Mouse (Mus musculus) embryonic facial prominence, embryonic 12.5 days (tissue): Measurements from ENCODE around the gene Plppr5. TPM values are rescaled to one million over a fixed set of nuclear protein-coding genes. Genes with fewer than 3 reads are reported as not detected.

ENCODE experiments used
- ATAC-seq: fragments of 200-750 bp; cut with Nextera tagmentation; 2 replicates; pipeline ENCODE4 v1.8.0; 2017; ENCODE audit not compliant: insufficient number of reproducible peaks, insufficient read depth, low FRiP score, low TSS enrichment
- H3K27ac ChIP-seq: fragments of 300-500 bp; sonication (generic); 2 replicates; pipeline ENCODE4 v1.5.1; 2016; ENCODE audit warnings: mild to moderate bottlenecking
- H3K27me3 ChIP-seq: fragments of 300-500 bp; sonication (generic); 2 replicates; pipeline ENCODE4 v1.6.1; 2016; ENCODE audit warnings: mild to moderate bottlenecking, moderate library complexity
- H3K36me3 ChIP-seq: fragments of 300-500 bp; sonication (generic); 2 replicates; pipeline ENCODE4 v1.6.1; 2016; ENCODE audit warnings: mild to moderate bottlenecking
- H3K4me1 ChIP-seq: fragments of 300-500 bp; sonication (generic); 2 replicates; pipeline ENCODE4 v1.6.1; 2016
- H3K4me2 ChIP-seq: fragments of 300-500 bp; sonication (generic); replicated peaks from 2 replicates; pipeline ENCODE4 v1.6.1; 2016; ENCODE audit warnings: mild to moderate bottlenecking, moderate library complexity
- H3K4me3 ChIP-seq: fragments of 300-500 bp; sonication (generic); 2 replicates; pipeline ENCODE4 v1.5.1; 2016; ENCODE audit warnings: mild to moderate bottlenecking
- H3K9ac ChIP-seq: fragments of 300-500 bp; sonication (generic); 2 replicates; pipeline ENCODE4 v1.6.1; 2016; ENCODE audit warnings: mild to moderate bottlenecking, moderate library complexity
- H3K9me3 ChIP-seq: fragments of 300-500 bp; sonication (generic); 2 replicates; pipeline ENCODE4 v1.6.1; 2016; ENCODE audit warnings: mild to moderate bottlenecking, moderate library complexity
- WGBS: fragments of 180-500 bp; shearing (Covaris S2); methylation state at CpG from one replicate; pipeline ENCODE4 v1.1.7; 2016; 5-methylcytosine and 5-hydroxymethylcytosine counted together
- polyA plus RNA-seq: library from polyadenylated mRNA; unstranded; fragments of >200 nt; fragmentation: Nextera tagmentation; extraction: Ambion mirVana; gene quantifications from 2 replicates; pipeline ENCODE4 v1.2.1, GENCODE M21; 2016

Gene Plppr5
- polyA plus RNA-seq, 1 experiment from 2014 or later, result 0.37 TPM

GRCm38 (mm10) chr3:117614856-117615255 is 40.2 kb downstream of the Plppr5 start:
- Histone ChIP-seq H3K27me3 (no peaks in the 10 kb centered on the region), H3K27ac (no peak overlapping the region), H3K4me2 (no peak overlapping the region), H3K4me3 (no peak overlapping the region), H3K9me3 (no peaks in the 10 kb centered on the region), H3K36me3 (no peaks in the 10 kb centered on the region), H3K4me1 (no peaks in the 10 kb centered on the region), H3K9ac (no peak overlapping the region)
- ATAC-seq, result no peak
- 68% methylated on average over 1 of the region's 1 CpGs for WGBS

GRCm38 (mm10) chr3:117625257-117626001 is 50.8 kb downstream of the Plppr5 start:
- H3K4me2 ChIP-seq, result no peak overlapping the region
- H3K4me1 ChIP-seq, result no peaks in the 10 kb centered on the region
- H3K9ac ChIP-seq, result no peak overlapping the region
- no peak overlapping the region for H3K27ac ChIP-seq
- no peaks in the 10 kb centered on the region for H3K36me3 ChIP-seq
- H3K27me3 ChIP-seq, result no peaks in the 10 kb centered on the region
- ATAC-seq, result no peak
- 87% methylated on average over 13 of the region's 13 CpGs for WGBS
- no peak overlapping the region for H3K4me3 ChIP-seq
- H3K9me3 ChIP-seq, result no peaks in the 10 kb centered on the region

DNA sequence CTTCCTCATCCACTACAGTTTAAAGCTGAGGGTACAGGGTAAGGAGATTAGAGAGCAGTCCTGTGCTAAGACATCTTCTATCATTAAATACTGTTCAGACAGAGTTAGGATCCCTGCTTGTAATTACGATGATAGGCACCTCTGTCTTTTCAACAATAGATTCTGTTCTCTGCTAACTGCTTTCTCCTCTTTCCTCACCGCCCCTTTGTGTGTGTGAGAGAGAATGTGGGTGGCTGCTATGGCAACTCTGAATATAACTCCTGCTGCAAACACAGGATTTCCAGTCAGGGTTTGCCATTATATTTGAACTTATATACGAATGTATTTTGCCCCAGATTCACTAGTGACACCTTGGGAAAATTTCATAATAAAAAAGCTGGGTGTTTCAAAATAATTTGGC is 54.2 kb downstream of the Plppr5 start:
- Histone ChIP-seq H3K27ac (no peak overlapping the region), H3K27me3 (no peaks in the 10 kb centered on the region), H3K4me2 (no peak overlapping the region), H3K4me3 (no peak overlapping the region), H3K4me1 (no peaks in the 10 kb centered on the region), H3K9ac (no peak overlapping the region), H3K9me3 (no peaks in the 10 kb centered on the region), H3K36me3 (no peaks in the 10 kb centered on the region)
- WGBS, result 66% methylated on average over 3 of the region's 3 CpGs
- no peak for ATAC-seq

- 52% methylated on average over 2 of the region's 2 CpGs for WGBS
- Histone ChIP-seq H3K4me1 (no peaks in the 10 kb centered on the region), H3K9me3 (no peaks in the 10 kb centered on the region), H3K27me3 (no peaks in the 10 kb centered on the region), H3K27ac (no peak overlapping the region), H3K4me3 (no peak overlapping the region), H3K4me2 (no peak overlapping the region), H3K36me3 (no peaks in the 10 kb centered on the region), H3K9ac (no peak overlapping the region)
- ATAC-seq, result no peak
These were observed 55.7 kb downstream of the Plppr5 start for GRCm38 (mm10) chr3:117630332-117630731.

DNA sequence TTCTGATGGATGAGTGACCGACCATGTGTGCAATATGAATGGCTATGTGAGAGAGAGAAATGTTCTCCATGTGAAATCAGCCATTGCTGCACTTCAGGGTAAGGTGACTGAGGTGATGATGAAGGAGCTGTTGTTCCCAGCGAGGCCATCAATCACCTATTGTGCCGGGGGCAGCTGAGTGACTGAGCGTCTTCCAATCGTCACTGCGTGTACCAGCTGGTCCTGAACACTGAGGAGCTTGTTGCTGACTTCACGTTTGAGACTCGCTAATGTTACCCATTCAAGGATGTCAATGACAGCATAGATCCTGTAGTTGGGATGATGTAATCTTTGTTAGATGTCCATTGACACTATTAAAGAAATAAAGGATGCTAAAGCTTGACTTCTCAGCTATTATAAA is 74.0 kb downstream of the Plppr5 start:
- Histone ChIP-seq H3K4me3 (no peak overlapping the region), H3K4me2 (no peak overlapping the region), H3K36me3 (no peaks in the 10 kb centered on the region), H3K4me1 (no peaks in the 10 kb centered on the region), H3K27ac (no peak overlapping the region), H3K27me3 (no peaks in the 10 kb centered on the region), H3K9me3 (no peaks in the 10 kb centered on the region), H3K9ac (no peak overlapping the region)
- 54% methylated on average over 8 of the region's 8 CpGs for WGBS
- ATAC-seq, result no peak

DNA sequence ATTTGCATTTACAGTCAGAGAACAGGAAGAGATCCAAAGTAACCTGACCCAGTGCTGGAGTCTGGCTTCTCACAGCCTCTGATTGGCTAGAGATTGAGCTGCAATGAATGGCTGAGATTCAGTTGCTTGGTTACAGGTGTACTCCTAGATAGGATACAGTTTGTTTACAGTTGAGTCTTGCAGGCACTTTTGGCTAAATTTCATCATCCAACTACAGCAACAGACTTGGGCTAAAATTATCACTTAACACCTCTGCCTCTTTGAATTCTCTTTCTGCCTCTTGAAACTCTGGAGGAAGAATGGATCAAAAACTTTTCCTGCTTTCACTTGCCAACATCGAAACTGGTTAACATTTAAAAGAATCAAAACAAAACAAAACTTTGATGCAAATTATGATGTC is 89.7 kb downstream of the Plppr5 start:
- H3K27me3 ChIP-seq, result no peaks in the 10 kb centered on the region

GRCm38 (mm10) chr3:117679189-117679588 is 104.6 kb downstream of the Plppr5 start:
- no peak overlapping the region for H3K4me3 ChIP-seq
- 93% methylated on average over 6 of the region's 6 CpGs for WGBS
- H3K9me3 ChIP-seq, result no peaks in the 10 kb centered on the region
- no peak overlapping the region for H3K4me2 ChIP-seq
- no peak overlapping the region for H3K27ac ChIP-seq
- no peaks in the 10 kb centered on the region for H3K27me3 ChIP-seq
- no peak overlapping the region for H3K9ac ChIP-seq
- no peak for ATAC-seq
- no peaks in the 10 kb centered on the region for H3K36me3 ChIP-seq
- H3K4me1 ChIP-seq, result no peaks in the 10 kb centered on the region

More for the DNA sequence above, 89.7 kb downstream of the Plppr5 start:
- Histone ChIP-seq H3K4me1 (no peaks in the 10 kb centered on the region), H3K27ac (no peak overlapping the region), H3K36me3 (no peaks in the 10 kb centered on the region), H3K4me2 (no peak overlapping the region), H3K4me3 (no peak overlapping the region), H3K9me3 (no peaks in the 10 kb centered on the region), H3K9ac (no peak overlapping the region)
- WGBS, result 88% methylated on average over 1 of the region's 1 CpGs
- ATAC-seq, result no peak

GRCm38 (mm10) chr3:117684640-117685039 is 110.0 kb downstream of the Plppr5 start:
- WGBS, result 80% methylated on average over 6 of the region's 6 CpGs
- no peak for ATAC-seq

DNA sequence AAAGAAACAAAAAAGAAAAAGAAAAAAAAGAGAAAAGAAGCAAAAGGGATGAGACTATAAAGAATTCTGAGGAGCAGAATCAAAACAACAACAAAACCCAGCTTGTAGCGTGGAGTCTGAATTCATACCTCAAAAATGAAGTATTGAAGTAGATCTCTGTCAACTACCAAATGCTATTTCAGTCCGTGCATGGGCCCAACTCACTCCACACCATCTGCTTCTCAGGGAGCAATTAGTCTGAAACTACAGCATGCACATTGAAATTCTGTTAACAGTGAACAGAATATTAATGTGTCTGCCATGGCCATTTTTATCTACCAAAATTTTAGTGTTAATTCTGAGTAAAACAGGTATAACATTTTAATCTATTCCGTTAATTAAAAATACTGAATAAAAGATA is 111.4 kb downstream of the Plppr5 start:
- no peak overlapping the region for H3K4me3 ChIP-seq
- WGBS, result 91% methylated on average over 3 of the region's 3 CpGs
- no peaks in the 10 kb centered on the region for H3K27me3 ChIP-seq
- no peak overlapping the region for H3K27ac ChIP-seq
- no peak for ATAC-seq
- no peaks in the 10 kb centered on the region for H3K4me1 ChIP-seq
- H3K9me3 ChIP-seq, result no peaks in the 10 kb centered on the region
- no peaks in the 10 kb centered on the region for H3K36me3 ChIP-seq
- H3K9ac ChIP-seq, result no peak overlapping the region
- no peak overlapping the region for H3K4me2 ChIP-seq

More at GRCm38 (mm10) chr3:117684640-117685039, 110.0 kb downstream of the Plppr5 start:
- H3K27ac ChIP-seq, result no peak overlapping the region
- H3K9me3 ChIP-seq, result no peaks in the 10 kb centered on the region
- H3K27me3 ChIP-seq, result no peaks in the 10 kb centered on the region
- H3K4me1 ChIP-seq, result no peaks in the 10 kb centered on the region
- H3K4me3 ChIP-seq, result no peak overlapping the region
- H3K4me2 ChIP-seq, result no peak overlapping the region
- H3K36me3 ChIP-seq, result no peaks in the 10 kb centered on the region
- H3K9ac ChIP-seq, result no peak overlapping the region

DNA sequence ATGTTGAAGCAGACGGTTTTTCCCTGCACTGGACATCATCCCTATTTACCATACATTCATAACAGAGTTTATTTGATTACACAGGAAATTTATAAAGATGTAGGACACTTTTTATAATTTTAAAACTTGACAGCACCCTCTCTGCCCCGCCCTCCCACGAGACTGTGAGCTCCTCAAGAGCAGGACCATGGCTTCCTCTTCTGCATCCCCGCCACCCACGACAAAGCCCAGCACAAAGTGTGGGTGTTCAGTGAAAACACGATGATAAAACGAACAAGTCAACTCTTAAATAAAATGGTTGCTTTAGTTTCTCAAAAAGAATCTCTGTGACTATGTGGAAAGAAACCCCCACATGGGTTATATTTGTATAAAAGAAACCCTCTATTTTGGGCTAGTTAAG is 112.0 kb downstream of the Plppr5 start:
- no peaks in the 10 kb centered on the region for H3K27me3 ChIP-seq
- no peak for ATAC-seq
- no peak overlapping the region for H3K4me2 ChIP-seq
- no peak overlapping the region for H3K27ac ChIP-seq
- no peak overlapping the region for H3K4me3 ChIP-seq
- no peaks in the 10 kb centered on the region for H3K36me3 ChIP-seq
- WGBS, result 89% methylated on average over 7 of the region's 7 CpGs
- H3K9ac ChIP-seq, result no peak overlapping the region
- no peaks in the 10 kb centered on the region for H3K4me1 ChIP-seq
- no peaks in the 10 kb centered on the region for H3K9me3 ChIP-seq

DNA sequence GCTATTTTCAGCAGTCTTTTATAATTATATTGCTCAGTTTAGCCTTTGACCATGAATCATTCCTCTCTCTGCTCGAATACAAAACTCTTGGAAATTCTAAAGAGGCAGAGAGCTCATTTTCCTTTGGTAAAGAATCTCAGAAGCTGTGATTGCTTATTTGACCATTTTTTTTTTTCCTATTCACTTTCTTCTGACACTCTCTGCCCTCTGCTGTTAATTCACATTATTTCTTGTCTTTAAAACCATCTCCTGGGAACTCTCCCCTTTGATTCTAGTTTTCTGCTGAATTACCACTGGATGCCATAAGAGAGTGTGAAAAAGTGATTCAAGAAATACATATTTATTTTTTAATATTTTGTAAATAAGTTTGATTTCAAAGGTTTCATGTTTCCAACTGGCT is 120.1 kb downstream of the Plppr5 start:
- no peaks in the 10 kb centered on the region for H3K4me1 ChIP-seq
- no peak overlapping the region for H3K4me2 ChIP-seq
- WGBS, result 60% methylated on average over 1 of the region's 1 CpGs
- no peak overlapping the region for H3K9ac ChIP-seq
- no peak overlapping the region for H3K4me3 ChIP-seq
- H3K27me3 ChIP-seq, result no peaks in the 10 kb centered on the region
- no peaks in the 10 kb centered on the region for H3K36me3 ChIP-seq
- no peaks in the 10 kb centered on the region for H3K9me3 ChIP-seq
- H3K27ac ChIP-seq, result no peak overlapping the region
- no peak for ATAC-seq

DNA sequence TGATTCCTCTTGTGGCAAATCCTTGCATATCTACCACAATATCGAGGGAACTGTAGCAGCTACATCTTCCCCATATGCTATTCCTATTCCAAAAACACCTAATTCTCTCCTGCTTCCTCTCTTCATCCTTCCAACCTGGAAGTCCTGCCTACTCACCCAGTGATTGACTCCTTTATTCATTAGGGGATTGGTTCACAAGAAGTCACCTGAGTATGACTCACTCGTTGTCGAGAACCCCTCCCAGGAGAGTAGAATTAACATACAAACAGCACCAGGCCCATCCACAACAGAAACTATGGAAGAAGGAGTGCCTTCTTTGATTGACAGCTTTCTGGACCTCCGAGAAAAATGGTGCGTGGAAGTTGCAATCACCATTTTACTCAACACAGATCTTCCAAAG is 121.7 kb downstream of the Plppr5 start:
- Histone ChIP-seq H3K4me2 (no peak overlapping the region), H3K4me3 (no peak overlapping the region), H3K27me3 (no peaks in the 10 kb centered on the region), H3K27ac (no peak overlapping the region), H3K9me3 (no peaks in the 10 kb centered on the region), H3K4me1 (no peaks in the 10 kb centered on the region), H3K9ac (no peak overlapping the region), H3K36me3 (no peaks in the 10 kb centered on the region)
- 89% methylated on average over 5 of the region's 5 CpGs for WGBS
- no peak for ATAC-seq
